Mouse (Mus musculus): ENCODE measurements around the gene Dus4l. TPM values are rescaled to one million over a fixed set of nuclear protein-coding genes. Genes with fewer than 3 reads are reported as not detected.
A peak's percentile ranks its signal among the peaks of the same experiment; 100 is the strongest.
"Not testable (repeated sequence)": the region's sequence is repeated elsewhere in the genome, so short reads cannot be mapped to it uniquely, and the experiment has no call there.

Dus4l gene
- total RNA-seq (2021): 1 to 10 TPM; 8.9 to 9.1 TPM

GRCm38 (mm10) chr12:31654197-31654964 lies at the start of gene Dus4l, which contains the start of gene Cog5:
Gene Dus4l (minus strand): TSS chr12:31654826.
Gene Cog5 (plus strand): TSS chr12:31654869.
- DNase-seq: peak; percentile 98

- DNase-seq: peak; percentile 65
These were observed 49.3 kb upstream of the Dus4l start for GRCm38 (mm10) chr12:31703904-31704303.

- DNase-seq: no peak
These were observed 46.8 kb upstream of the Dus4l start for GRCm38 (mm10) chr12:31701411-31701810.

- no peak for DNase-seq
These were observed 46.2 kb upstream of the Dus4l start for GRCm38 (mm10) chr12:31700623-31701347.

GRCm38 (mm10) chr12:31693278-31693677 lies 38.7 kb upstream of the Dus4l start:
- DNase-seq: no peak

GRCm38 (mm10) chr12:31686679-31687078 lies 32.1 kb upstream of the Dus4l start:
- no peak for DNase-seq

GRCm38 (mm10) chr12:31667187-31667586 lies 12.6 kb upstream of the Dus4l start:
- DNase-seq: no peak

- no peak for DNase-seq
These were observed 11.4 kb upstream of the Dus4l start for GRCm38 (mm10) chr12:31665999-31666398.

- no peak for DNase-seq
These were observed 2.2 kb upstream of the Dus4l start for GRCm38 (mm10) chr12:31656841-31657240.

- DNase-seq: no peak
These were observed 395 bp upstream of the Dus4l start for GRCm38 (mm10) chr12:31654965-31655477.

- no peak for DNase-seq
These were observed 1.0 kb downstream of the Dus4l start for GRCm38 (mm10) chr12:31653611-31654010.

- no peak for DNase-seq
These were observed 19.4 kb downstream of the Dus4l start for GRCm38 (mm10) chr12:31635240-31635607.

GRCm38 (mm10) chr12:31634343-31635239 lies 20.0 kb downstream of the Dus4l start, which contains the start of gene Bcap29:
Gene Bcap29 (minus strand): TSS chr12:31634658.
- peak; percentile 85 for DNase-seq

- DNase-seq: peak; percentile 31
These were observed 20.7 kb downstream of the Dus4l start for GRCm38 (mm10) chr12:31633970-31634342.

GRCm38 (mm10) chr12:31628396-31628795 lies 26.2 kb downstream of the Dus4l start:
- not testable (repeated sequence) for DNase-seq

- no peak for DNase-seq
These were observed 29.6 kb downstream of the Dus4l start for GRCm38 (mm10) chr12:31625016-31625415.

GRCm38 (mm10) chr12:31620106-31620505 lies 34.5 kb downstream of the Dus4l start:
- DNase-seq: no peak

- DNase-seq: no peak
These were observed 41.3 kb downstream of the Dus4l start for GRCm38 (mm10) chr12:31613353-31613752.

- no peak for DNase-seq
These were observed 46.5 kb downstream of the Dus4l start for GRCm38 (mm10) chr12:31608138-31608537.

GRCm38 (mm10) chr12:31604894-31605293 lies 49.7 kb downstream of the Dus4l start:
- DNase-seq: no peak

GRCm38 (mm10) chr12:31603586-31603985 lies 51.0 kb downstream of the Dus4l start:
- DNase-seq: no peak

GRCm38 (mm10) chr12:31594296-31594695 lies 60.3 kb downstream of the Dus4l start:
- no peak for DNase-seq

Data from heart, postnatal 4 days (tissue).